Mouse (Mus musculus) heart, postnatal 0 days (tissue): ENCODE data around the gene Krt86. TPM values are rescaled to one million over a fixed set of nuclear protein-coding genes. Genes with fewer than 3 reads are reported as not detected.

Experiments used
- ATAC-seq: fragments of 200-750 bp; cut with Nextera tagmentation; 2 replicates; pipeline ENCODE4 v1.8.0; 2017; ENCODE audit warnings: low read depth, moderate number of reproducible peaks, moderate library complexity; ENCODE audit not compliant: insufficient read depth
- DNase-seq: peaks from one replicate; pipeline ENCODE4 v3.0.0-alpha.2; 2016; ENCODE audit warnings: low spot score
- H3K27ac ChIP-seq: fragments of 300-500 bp; sonication (generic); 2 replicates; pipeline ENCODE4 v1.5.1; 2014; ENCODE audit warnings: low read depth, mild to moderate bottlenecking
- H3K27me3 ChIP-seq: fragments of 300-500 bp; sonication (generic); 2 replicates; pipeline ENCODE4 v1.6.1; 2014; ENCODE audit warnings: low read length, mixed read lengths; ENCODE audit not compliant: control insufficient read depth, insufficient read depth
- H3K36me3 ChIP-seq: fragments of 300-500 bp; sonication (generic); replicated peaks from 2 replicates; pipeline ENCODE4 v1.6.1; 2014; ENCODE audit warnings: low read length, mixed read lengths; ENCODE audit not compliant: control insufficient read depth, insufficient read depth
- H3K4me1 ChIP-seq: fragments of 300-500 bp; sonication (generic); 2 replicates; pipeline ENCODE4 v1.6.1; 2014; ENCODE audit warnings: antibody characterized with exemption; ENCODE audit not compliant: control insufficient read depth, insufficient read depth
- H3K4me2 ChIP-seq: fragments of 300-500 bp; sonication (generic); 2 replicates; pipeline ENCODE4 v1.6.1; 2014; ENCODE audit warnings: low read depth, mild to moderate bottlenecking, low read length, moderate library complexity
- H3K4me3 ChIP-seq: fragments of 300-500 bp; sonication (generic); 2 replicates; pipeline ENCODE4 v1.5.1; 2014; ENCODE audit warnings: low read depth, low read length
- H3K9ac ChIP-seq: fragments of 300-500 bp; sonication (generic); replicated peaks from 2 replicates; pipeline ENCODE4 v1.6.1; 2014; ENCODE audit warnings: low read depth, low read length, mixed read lengths
- H3K9me3 ChIP-seq: fragments of 300-500 bp; sonication (generic); replicated peaks from 2 replicates; pipeline ENCODE4 v1.6.1; 2016; ENCODE audit warnings: low read length; ENCODE audit not compliant: control insufficient read depth
- CTCF ChIP-seq: IDR thresholded peaks from 2 replicates; pipeline ENCODE4 v1.5.1; 2016; ENCODE audit warnings: antibody characterized with exemption, control low read depth, low read depth
- EP300 ChIP-seq: IDR thresholded peaks from 2 replicates; pipeline ENCODE4 v1.6.1; 2016; ENCODE audit warnings: antibody characterized with exemption, low read depth
- WGBS: fragments of 180-500 bp; shearing (Covaris S2); extraction: QIAGEN DNeasy Blood & Tissue Kit; methylation state at CpG from one replicate; pipeline ENCODE4 v1.1.7; 2014; 5-methylcytosine and 5-hydroxymethylcytosine counted together
- polyA plus RNA-seq: library from polyadenylated mRNA; unstranded; fragments of >200 nt; fragmentation: Nextera tagmentation; extraction: Ambion mirVana; gene quantifications from 2 replicates; pipeline ENCODE4 v1.2.1, GENCODE M21; 2015
- total RNA-seq: library from RNA; depleted of rRNA; stranded (reverse); fragments of >200 nt; gene quantifications from 2 replicates; pipeline ENCODE4 v1.2.3, GENCODE M21; 2014; ENCODE audit warnings: low replicate concordance

Krt86 gene
- total and polyA plus RNA-seq, 2 experiments from 2014 or later = not detected

GRCm38 (mm10) chr15:101492718-101493117 is 19.4 kb downstream of the Krt86 start:
- no peak for ATAC-seq
- H3K27ac ChIP-seq = no peak overlapping the region
- no peaks in the 10 kb centered on the region for H3K36me3 ChIP-seq
- no peak for DNase-seq
- H3K4me1 ChIP-seq = peaks cover 5% of the 10 kb centered on the region
- H3K4me3 ChIP-seq = no peak overlapping the region
- 18% methylated on average over 8 of the region's 8 CpGs for WGBS
- no peak overlapping the region for H3K4me2 ChIP-seq
- no peaks in the 10 kb centered on the region for H3K27me3 ChIP-seq
- H3K9me3 ChIP-seq = no peaks in the 10 kb centered on the region
- H3K9ac ChIP-seq = no peak overlapping the region
- TF ChIP-seq CTCF (no peak), EP300 (no peak)

- Histone ChIP-seq H3K9me3 (no peaks in the 10 kb centered on the region), H3K4me3 (no peak overlapping the region), H3K27ac (no peak overlapping the region), H3K4me1 (peaks cover 5% of the 10 kb centered on the region), H3K36me3 (no peaks in the 10 kb centered on the region), H3K4me2 (no peak overlapping the region), H3K27me3 (no peaks in the 10 kb centered on the region), H3K9ac (no peak overlapping the region)
- ATAC-seq (no peak), DNase-seq (no peak)
- WGBS = 90% methylated on average over 6 of the region's 6 CpGs
- TF ChIP-seq CTCF (no peak), EP300 (no peak)
Measured at GRCm38 (mm10) chr15:101493713-101494112, 20.4 kb downstream of the Krt86 start.

GRCm38 (mm10) chr15:101494203-101494602 is 20.9 kb downstream of the Krt86 start:
- H3K9me3 ChIP-seq = no peaks in the 10 kb centered on the region
- DNase-seq (no peak), ATAC-seq (no peak)
- TF ChIP-seq EP300 = no peak
- H3K9ac ChIP-seq = no peak overlapping the region
- no peak overlapping the region for H3K4me3 ChIP-seq
- no peak overlapping the region for H3K4me2 ChIP-seq
- H3K27me3 ChIP-seq = no peaks in the 10 kb centered on the region
- no peaks in the 10 kb centered on the region for H3K36me3 ChIP-seq
- 56% methylated on average over 1 of the region's 1 CpGs for WGBS
- peaks cover 5% of the 10 kb centered on the region for H3K4me1 ChIP-seq
- H3K27ac ChIP-seq = no peak overlapping the region

- TF ChIP-seq CTCF (no peak), EP300 (no peak)
- DNase-seq (no peak), ATAC-seq (no peak)
- H3K27me3 ChIP-seq = no peaks in the 10 kb centered on the region
- no peak overlapping the region for H3K27ac ChIP-seq
- no peak overlapping the region for H3K4me2 ChIP-seq
- H3K4me1 ChIP-seq = peaks cover 5% of the 10 kb centered on the region
- H3K9me3 ChIP-seq = no peaks in the 10 kb centered on the region
- no peak overlapping the region for H3K9ac ChIP-seq
- no peaks in the 10 kb centered on the region for H3K36me3 ChIP-seq
- 78% methylated on average over 8 of the region's 8 CpGs for WGBS
- no peak overlapping the region for H3K4me3 ChIP-seq
Measured at GRCm38 (mm10) chr15:101495266-101495665, 22.0 kb downstream of the Krt86 start.

- Histone ChIP-seq H3K27ac (no peak overlapping the region), H3K27me3 (no peaks in the 10 kb centered on the region), H3K4me1 (peaks cover 5% of the 10 kb centered on the region), H3K9ac (no peak overlapping the region), H3K4me3 (no peak overlapping the region), H3K9me3 (no peaks in the 10 kb centered on the region), H3K36me3 (no peaks in the 10 kb centered on the region), H3K4me2 (no peak overlapping the region)
- WGBS = 57% methylated on average over 2 of the region's 2 CpGs
- ATAC-seq = no peak
- TF ChIP-seq CTCF (peak; percentile 57), EP300 (no peak)
- DNase-seq = peak; percentile 29
Measured at GRCm38 (mm10) chr15:101497181-101497580, 23.9 kb downstream of the Krt86 start.
